Mouse (Mus musculus) leukemia stem cell, adult 10-12 weeks (primary cell): Measurements from ENCODE around the gene Tarbp1. TPM values are rescaled to one million over a fixed set of nuclear protein-coding genes. Genes with fewer than 3 reads are reported as not detected.

ENCODE experiments used
- polyA plus RNA-seq: library from polyadenylated mRNA; stranded (reverse); fragments of >175 nt; gene quantifications from 2 replicates; pipeline ENCODE4 v1.2.3, GENCODE M21; 2012; ENCODE audit warnings: low replicate concordance

Tarbp1 gene
- 2.2 and 5.7 TPM in 2 replicates for polyA plus RNA-seq

DNA sequence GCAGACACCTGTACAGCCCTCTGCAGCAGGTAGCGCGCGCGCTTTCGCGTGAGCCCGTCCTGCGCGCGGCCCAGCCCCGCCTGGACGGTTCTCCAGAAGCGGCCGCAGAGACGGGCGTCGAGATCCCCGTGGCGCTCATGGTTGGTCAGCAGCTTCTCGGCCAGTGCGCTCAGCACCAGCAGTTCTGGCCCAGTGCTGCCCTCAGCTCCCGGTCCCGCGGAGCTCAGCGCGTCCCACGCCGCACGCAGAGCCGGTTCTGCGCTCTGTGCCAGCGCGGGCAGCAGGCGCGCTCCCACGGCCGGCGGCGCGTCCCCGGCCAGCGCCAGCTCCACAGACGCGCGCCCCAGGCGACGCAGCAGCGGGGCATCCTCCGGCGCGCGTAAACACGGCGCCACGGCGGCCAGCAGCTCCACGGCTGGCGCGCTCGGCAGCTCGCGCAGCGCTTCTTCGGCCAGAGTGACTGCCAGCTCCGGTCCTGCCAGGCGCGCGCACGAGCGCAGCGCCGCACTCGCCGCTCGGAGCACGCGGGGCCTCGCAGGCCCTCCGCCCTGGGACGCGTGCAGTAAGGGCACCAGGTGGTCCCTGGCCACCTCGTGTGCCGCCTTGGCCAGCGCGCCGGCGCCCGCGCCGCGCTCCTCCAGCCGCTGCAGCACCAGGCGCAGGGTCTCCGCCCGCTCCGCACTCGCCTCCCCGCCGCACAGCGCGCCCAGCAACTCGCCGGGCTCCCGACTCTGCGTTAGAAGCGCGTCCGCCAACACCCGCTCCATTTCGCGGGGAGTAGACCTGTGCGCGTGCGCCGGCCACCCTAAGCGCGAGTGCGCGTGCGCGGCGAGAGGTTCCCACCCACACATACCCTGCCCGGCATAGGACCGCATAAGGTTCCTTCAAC is at the start of gene Tarbp1:
Gene Tarbp1 (minus strand): TSS at position 767 of the 889 bp plus-strand sequence.

GRCm38 (mm10) chr8:126422174-126422919 is 52.5 kb downstream of the Tarbp1 start, which contains the start of gene Coa6:
Gene Coa6 (plus strand): TSS chr8:126422515.

Other genes with a start within 250 kb of the Tarbp1 start
- not detected in 2 replicates for gene Slc35f3, start 176.5 kb downstream of the Tarbp1 start, polyA plus RNA-seq
- gene Coa6, start 52.5 kb downstream of the Tarbp1 start, polyA plus RNA-seq, result 30.9 and 43.0 TPM in 2 replicates
- 55.6 and 55.8 TPM in 2 replicates for gene Irf2bp2, start 118.9 kb upstream of the Tarbp1 start, polyA plus RNA-seq